Mouse (Mus musculus): Measurements from ENCODE around the gene Ubald2.

Gene Ubald2

DNA sequence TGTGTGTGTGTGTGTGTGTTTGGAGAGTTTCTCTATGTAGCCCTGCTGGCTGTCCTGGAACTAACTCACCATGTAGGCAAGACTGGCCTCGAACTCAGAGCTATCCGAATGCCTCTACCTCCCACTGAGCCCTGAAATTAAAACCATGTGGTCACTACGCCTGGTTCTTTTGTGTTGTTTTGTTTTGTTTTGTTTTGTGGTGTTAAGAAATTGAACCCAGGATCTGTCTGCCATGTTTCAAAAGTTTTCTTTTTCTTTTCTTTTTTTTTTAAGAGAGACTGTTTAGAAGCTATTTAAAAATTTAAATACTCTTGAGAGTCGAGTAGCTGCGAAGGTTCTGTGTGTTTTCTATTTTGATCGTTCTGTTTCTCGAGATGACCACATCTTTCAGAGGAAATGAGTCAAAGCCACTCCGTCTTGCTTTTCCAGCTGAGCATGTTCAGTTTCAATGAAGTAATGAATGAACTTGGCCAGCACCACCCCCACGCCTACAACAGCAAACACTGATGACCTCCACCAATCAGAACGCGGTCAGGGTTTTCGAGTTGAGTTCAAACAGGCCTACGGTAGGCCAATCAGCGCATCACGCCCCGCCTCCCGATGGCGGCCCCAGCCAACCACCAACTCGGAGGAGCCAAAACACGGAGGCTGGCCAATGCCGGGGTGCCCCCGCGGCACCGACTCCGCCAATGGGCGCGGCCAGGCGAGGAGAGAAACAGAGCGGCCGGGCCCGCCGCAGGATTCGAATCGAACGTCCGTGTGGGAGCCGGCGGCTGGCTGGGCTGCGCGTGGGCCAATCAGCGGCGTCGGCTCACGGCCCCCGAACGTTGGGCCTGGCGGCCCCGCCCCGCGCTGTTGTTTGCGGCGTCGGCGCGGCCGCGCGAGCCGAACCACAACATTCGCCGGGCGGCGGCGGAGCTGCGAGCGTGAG lies at the start of gene Ubald2:
TSS of gene Ubald2 (plus strand) at position 739 of the 931 bp plus-strand sequence.
- under 1% methylated on average over 66 of the region's 66 CpGs for WGBS

DNA sequence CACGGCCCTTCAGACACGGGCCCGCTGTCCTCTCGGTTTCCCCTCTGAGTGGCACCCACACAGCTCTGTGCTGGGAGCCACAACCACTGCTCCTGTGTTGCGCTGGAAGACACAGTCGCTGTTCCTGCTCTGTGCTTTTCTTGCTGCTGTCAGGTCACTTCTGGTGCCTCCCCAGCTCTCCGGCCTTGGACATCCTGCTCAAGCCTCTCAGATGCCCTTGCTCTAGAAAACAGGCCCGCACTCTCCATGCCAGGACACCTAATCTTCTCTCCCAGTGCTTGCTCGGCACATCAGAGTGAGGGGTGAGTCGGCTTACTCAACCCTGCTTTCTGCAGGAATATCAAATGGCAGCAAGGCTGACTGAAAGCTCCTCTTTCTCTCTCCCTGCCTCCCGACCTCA lies 49.7 kb upstream of the Ubald2 start:
- WGBS = 78% methylated on average over 11 of the region's 11 CpGs

DNA sequence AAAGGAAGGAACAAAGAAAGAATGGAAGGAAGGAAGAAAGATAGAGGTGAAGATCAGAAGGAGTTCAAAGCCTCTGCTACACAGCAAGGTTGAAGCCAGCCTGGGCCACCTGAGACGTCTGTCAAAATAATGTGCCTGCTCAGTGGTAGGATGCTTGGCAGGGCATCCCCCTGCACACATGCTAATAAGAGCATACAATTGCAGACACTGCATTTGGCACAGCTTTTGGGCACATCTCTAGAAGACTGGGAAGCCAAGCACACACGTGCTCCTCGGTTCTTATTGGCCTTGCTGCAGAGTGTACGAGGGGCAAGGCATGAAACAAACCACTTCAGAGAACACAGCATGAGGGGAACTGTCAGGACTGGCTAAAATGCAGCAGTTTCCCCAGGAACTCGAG lies 47.9 kb upstream of the Ubald2 start:
- 53% methylated on average over 5 of the region's 5 CpGs for WGBS

DNA sequence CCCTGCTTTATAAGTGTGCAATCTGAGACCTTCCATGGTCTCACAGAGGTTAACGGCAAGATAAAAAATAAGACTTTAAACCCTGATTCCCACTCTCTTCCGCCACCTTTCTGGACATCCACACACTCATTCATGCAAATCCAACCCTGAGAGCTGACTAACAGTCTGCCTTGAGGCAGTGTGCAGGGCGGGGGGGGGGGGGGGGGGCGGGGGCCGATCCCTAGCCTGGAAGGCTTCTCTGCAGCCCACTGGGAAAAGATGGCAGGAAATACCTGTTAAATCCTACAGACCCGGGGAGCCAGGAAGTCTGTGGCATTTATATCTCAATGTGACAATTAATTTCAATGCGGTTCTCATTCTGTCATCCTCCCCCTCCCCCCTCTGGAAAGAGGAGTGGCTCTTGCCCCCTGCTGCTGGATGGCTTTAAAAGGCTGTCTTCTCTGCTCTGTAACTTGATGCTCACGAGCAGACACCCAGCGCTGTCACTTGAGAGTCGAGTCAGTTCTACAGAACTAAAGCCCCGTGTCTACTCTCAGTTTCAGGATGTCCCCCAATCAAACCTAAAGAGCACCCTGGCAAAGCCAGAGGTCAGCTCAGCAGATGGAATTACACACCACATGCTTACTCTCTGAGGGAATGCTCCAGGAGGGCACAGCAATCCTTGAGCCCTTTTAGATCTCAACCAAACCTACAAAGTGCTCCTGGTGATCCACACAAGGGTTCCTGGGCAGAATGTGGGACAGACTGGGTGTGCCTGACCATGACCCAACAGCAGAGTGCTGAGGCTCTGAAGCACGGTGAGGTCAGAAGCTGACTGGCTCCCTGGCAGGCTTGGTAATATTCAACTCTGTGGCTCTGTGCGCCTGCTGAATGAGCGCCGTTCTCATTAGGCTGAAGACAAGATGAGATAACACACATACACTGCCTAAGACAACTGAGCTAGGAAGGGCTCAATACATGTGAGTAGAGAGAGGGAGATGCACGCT lies 46.5 kb upstream of the Ubald2 start:
- 31% methylated on average over 16 of the region's 16 CpGs for WGBS

DNA sequence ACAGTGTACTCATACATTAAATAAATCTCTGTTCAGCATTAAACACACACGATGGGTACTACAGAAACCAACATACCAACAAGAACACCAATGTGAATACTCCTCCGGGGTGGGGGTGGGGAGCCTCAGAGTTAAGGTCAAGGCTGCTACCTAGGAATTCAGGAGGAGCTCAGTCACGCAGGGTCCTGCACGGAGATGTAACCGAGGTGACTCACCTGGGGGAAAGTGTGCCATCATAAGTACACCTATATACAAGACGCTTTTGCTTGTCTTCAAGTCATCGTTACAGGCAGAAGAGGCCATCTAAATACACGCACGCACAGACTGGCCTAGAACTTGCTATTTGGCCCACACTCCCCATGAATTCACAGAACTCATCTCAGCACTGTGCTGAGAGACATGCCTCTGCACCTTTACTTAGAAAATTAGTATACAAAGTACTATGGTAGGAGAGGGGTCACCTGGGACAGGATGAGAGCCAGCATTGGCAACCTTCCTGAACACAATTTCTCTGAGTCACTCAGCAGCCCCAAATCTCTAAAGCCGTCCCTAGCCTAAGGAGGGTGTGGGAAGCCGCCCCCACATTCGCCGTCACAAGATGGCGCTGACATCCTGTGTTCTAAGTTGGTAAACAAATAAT lies 44.9 kb upstream of the Ubald2 start:
- WGBS = 60% methylated on average over 14 of the region's 14 CpGs

DNA sequence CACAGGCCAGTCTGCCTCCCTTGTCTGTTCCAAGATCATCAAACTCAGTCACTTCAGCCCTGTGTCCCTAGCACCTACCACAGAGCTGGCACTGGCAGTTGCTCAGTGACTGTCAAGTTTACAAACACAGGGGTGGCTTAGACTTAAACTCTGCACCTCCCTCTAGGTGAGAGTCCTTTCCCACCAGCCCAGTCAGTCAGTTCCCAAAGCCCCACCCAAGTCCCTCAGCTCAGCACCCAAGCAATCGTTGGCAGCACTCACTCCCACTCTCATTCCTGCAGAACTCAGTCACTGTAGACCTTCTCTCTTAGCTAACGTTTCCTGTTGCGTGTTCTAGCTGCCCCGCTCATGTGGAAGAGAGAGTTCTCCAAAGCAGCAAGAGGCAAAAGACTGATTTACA lies 39.1 kb upstream of the Ubald2 start:
- WGBS = 58% methylated on average over 4 of the region's 4 CpGs

DNA sequence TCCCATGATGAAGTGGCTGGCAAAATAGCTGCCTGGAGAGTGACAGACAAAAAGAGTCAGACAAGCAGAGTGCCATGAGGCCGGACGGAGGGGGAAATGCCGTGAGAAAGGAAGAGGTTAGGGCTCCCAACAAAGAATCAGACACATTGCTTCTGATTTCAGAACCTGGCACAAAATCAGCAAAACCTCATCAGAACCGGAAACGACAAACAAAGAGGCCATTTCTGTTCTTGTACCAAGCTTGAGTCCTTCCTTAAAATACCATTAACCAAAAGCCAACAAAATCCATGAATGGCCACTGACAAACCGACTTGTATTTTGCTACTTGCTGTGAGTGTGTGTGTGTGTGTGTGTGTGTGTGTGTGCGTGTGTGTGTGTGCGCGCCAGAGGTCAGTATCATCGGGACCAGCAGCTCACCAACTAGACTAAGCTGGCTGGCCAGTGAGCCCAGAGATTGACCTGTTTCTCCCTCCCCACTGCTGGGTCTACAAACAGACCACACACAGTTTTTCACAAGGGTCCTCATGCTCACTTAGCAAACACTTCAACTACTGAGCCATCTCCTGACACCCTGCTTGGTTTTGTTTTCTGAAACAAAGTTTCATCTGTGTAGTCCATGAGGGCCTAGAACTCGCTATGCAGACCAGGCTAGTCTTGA lies 37.5 kb upstream of the Ubald2 start:
- 70% methylated on average over 11 of the region's 11 CpGs for WGBS

DNA sequence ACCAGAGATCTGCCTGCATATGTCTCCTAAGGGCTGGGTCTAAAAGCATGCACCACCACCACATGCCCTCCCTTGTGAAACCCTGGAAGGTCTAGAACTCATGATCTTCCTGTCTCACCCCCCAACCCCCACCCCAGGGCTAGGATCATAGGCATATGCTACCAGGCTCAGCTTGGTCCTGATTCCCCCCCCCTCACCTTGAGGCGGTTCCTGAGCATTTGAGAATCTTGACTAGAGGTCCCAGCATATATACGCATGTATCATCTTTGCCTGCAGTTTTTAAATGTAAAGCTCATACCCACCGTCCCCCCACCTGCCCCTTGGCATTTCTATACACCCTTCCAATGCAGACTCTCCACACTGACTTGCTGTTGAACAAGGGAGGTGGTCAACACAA lies 37.0 kb upstream of the Ubald2 start:
- 99% methylated on average over 3 of the region's 3 CpGs for WGBS

DNA sequence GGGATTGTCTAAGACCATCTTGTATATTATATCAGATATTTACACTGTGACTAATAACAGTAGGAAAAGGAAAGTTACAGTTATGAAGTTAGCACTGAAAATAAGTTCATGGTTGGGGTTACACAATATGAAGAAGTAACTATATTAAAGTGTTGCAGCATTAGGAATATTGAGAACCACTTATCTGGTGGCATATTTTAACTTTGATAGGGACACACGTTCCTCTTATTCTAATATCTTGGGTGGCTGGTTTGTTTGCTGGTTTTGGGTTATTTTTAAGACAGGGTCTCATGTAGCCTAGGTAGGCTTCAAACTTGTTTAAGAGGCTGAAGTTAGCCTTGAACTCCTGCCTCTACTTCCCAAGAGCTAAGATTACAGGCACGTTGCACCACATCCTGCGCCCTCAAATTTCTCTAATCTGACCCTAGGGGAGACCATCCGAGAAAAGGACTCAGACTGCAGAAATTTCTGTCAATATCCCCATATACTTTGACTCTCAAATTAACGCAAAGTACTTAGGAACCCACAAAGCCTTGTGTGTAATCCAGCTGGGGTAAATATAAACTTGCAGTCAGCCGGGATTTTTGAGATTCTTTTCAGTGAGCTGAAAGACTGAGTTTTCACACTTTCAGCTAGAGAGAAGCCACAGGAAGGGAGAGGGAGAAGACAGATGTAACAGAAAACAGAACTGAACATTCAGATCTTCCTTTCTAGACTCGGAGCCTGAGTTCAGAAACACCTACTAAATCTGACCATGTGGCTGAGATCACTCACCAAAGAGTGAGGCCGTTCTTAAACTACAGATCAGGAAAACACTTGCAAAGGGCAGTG lies 36.2 kb upstream of the Ubald2 start:
- WGBS = 56% methylated on average over 8 of the region's 8 CpGs

DNA sequence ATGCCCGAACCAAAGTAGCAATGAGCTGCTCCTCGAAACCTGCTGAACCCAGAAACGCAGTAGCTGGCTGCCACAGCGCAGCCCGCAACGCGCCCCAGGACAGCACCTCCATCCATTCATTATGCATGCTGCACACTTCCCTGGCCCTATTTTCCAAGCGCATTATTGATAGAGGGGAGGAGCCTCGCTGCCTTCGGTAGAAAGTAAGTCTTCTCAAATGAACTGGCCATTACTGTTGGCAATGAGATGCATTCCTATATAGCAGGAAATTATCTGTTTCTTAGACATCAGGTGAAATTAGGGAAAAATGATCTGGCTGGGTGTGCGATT lies 35.6 kb upstream of the Ubald2 start:
- 70% methylated on average over 11 of the region's 11 CpGs for WGBS

DNA sequence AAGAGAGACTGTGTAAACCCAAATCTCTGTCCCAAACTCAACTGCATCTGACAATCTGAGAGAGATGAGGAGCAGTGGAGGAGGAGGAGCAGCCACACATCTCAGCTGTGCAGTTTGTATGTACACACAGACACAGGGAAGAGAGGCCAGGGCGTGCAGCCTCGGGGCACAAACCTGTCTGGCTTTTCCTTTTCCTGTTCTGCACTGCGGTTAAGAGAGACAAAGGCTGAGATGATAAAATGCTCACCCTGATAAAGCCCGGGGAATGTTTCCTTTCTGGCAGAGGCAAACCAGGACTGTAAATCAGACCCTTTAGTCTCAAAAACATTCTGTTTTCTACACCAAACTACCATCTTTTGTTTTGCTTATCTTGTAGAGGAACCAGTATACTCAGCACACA lies 33.3 kb upstream of the Ubald2 start:
- WGBS = 71% methylated on average over 4 of the region's 4 CpGs

DNA sequence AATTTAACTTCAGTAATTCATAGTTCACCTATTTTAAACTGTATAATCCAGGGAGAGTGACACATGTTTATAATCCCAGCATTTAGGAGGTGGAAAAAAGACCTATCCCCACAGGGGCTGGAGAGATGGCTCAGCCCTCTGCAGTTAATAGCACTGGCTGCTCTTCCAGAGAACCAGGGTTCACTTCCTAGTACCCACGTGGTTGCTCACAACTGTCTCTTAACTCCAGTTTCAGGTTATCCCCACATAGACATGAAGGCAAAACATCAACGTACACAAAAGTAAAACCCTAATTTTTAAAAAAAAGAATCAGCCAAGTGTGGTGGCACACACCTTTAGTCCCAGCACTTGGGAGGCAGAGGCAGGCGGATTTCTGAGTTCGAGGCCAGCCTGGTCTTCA lies 28.3 kb upstream of the Ubald2 start:
- WGBS = 82% methylated on average over 4 of the region's 4 CpGs

DNA sequence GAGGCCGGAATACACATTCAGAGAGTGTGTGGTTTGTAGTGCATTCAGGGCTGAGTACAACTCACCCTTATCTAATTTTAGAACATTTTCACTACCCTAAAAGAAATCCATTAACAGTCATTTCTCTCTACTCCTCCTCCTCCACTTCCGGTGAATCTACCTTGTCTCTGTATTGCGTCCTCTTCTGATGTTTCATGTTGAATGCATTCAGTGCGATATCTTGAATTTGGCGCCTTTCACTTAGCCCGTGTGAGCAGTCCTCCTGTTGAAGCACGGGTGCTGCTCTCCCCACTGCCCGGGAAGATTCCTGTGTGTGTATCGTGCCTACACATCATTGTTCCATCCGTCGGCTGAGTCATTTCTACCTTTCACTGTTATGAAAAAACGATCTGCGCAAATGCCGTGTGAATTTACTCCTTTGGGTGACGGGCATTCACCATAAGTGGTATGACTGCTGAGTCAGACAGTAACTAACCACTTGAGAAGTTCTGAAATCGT lies 27.6 kb upstream of the Ubald2 start:
- WGBS = 67% methylated on average over 16 of the region's 16 CpGs

DNA sequence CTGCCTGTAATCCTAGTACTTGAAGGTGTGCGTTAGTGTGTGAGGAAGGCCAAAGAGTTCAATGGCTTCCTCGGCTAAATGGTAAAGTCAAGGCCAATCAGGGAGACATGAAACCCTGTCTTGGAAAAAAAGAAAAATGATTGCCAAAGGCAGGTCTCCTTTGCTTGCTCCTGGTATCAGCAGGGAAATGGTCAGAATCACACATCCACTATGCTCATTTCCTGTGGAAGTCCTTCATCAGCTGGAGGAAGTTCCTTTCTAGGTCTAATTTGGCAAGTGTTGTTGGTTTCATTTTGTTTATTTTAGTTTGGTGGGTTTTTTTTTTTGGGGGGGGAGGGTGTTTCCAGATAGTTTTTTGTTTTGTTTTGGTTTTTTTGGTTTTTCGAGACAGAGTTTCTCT lies 24.9 kb upstream of the Ubald2 start:
- WGBS = 83% methylated on average over 3 of the region's 3 CpGs

DNA sequence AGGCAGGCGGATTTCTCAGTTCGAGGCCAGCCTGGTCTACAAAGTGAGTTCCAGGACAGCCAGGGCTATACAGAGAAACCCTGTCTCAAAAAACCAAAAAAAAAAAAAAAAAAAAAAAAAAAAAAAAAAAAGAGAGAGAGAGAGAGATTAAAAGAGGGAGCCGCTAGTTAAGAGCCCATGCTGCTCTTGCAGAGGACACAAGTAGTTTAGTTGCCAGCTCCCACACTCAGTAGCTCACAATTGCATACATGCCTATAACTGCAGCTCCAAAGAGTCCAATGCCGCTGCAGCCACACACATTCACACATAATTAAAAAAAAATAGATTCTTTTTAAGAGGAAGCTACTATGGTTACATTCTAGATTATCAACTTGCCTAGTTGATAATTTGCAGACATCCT lies 23.5 kb upstream of the Ubald2 start:
- WGBS = 84% methylated on average over 4 of the region's 4 CpGs

DNA sequence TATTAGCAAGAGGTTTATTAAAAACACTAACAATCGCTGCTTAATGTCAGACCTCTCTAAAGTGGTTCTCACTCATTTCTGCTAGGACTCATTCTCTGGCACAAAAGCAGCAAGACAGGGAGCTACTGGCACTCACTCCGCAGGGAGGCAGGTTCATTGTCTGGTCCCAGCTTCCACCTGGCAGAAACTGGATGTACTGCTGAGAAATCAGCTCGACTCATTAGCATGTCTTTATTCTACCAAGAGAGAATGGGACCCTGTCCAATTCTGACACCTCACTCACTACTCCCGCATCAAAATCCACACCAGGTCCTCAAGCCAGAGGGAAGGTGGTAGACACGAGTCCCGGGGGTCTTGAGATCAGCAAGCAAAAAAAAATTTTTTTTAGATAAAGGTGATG lies 22.3 kb upstream of the Ubald2 start:
- 20% methylated on average over 6 of the region's 6 CpGs for WGBS

DNA sequence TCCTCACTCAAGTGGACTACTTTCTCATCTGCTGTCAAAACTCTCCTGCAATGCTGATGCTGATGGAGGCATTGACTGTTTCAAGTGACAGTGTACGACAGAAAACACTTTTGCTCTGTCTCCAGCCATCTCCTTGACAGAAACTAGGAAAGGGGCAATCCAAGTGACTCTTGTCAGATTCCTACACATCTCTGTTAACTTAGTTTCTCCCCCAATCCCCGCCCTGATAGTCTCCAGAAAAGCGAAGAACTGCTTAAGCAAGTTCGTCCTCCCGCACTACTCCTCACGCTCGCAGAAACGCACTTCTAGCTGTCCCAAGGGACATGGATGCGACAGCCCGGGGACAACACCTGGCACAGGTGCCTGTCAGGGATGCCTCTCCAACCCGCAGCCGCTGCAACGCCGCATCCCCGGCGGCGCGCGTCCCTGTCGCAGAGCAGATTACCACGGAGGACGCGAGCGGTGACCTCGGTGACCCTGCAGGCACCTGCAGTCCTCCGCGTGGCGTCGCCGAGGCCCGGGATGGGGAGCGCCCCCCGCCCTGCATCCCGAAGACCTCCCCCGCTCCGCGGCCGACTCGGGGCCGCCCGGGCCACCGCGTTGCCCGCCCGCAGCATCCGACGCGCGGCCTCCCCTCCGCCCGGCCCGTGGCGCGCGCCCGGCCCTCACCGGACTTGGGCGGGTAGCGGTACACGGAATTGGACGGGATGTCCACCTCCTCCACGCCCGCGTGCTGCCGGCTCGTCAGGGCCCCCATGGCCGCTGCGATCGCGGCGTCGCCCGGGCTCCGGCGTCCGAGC lies 21.7 kb upstream of the Ubald2 start:
- 1% methylated on average over 75 of the region's 76 CpGs for WGBS

DNA sequence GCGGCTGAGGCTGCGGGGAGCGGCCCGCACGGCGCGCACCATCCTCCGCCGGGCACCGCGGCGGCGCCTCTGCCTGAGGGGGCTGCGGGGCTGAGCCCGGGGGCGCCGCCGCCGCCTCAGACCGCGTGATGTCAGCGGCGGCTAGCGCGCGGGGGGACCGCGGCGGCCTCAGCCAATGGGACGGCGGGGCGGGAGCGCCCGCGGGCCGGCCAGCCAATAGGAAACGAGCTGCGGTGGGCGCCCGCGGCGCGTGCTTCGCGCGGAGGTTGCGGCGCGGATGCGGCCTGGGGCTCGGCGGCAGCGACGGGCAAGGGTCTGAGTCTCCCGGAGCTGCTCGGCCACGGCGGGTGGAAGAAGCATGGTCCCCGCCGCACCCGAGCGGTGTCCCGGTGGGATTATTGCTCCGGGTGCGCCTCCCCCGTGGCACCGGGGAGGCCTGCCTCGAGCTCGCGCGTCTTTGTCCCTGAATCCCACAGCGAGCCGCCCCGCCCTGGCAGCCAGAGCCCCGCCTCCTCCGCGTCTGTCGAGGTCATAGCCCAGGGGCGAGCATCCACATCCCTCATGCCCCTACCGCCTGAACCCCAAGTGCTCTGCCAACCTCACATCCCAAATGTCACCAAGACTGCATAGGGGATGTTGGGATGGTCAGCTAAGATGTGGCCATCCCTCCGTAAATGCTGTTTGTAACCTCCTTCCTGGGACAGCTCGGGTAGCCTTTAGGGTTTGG lies 20.8 kb upstream of the Ubald2 start, which contains the start of gene Rnf157:
TSS of gene Rnf157 (minus strand) at position 129 of the 727 bp plus-strand sequence.
- 1% methylated on average over 82 of the region's 82 CpGs for WGBS

DNA sequence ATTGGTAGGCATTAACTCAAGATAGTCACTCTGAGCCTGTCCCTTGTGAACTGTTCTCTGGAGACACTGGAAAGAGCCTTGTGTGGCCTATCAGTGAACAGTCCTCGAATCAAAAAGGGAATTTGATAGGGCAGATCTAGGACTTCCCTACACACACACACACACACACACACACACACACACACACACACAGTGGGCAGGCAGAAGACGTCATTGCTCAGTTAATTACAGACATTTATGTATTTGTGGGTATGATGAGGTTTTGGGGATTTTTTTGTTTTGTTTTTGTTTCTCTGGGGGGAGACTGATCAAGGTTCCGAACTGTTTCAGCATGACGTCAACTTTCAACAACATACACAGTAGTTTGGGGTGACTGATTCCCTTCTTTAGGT lies 20.3 kb upstream of the Ubald2 start:
- WGBS = 46% methylated on average over 4 of the region's 4 CpGs
